Mouse (Mus musculus): ENCODE data around the gene Atp6v0d1. TPM values are rescaled to one million over a fixed set of nuclear protein-coding genes. Genes with fewer than 3 reads are reported as not detected.
A peak's percentile ranks its signal among the peaks of the same experiment; 100 is the strongest.

The Atp6v0d1 gene
- polyA plus RNA-seq, 1 experiment from 2014 or later, result 193 TPM

GRCm38 (mm10) chr8:105488082-105488481 is 77.8 kb downstream of the Atp6v0d1 start:
- Histone ChIP-seq H3K4me2 (replicated peaks) (no peak overlapping the region), H3K9me3 (no peaks in the 10 kb centered on the region), H3K27me3 (no peaks in the 10 kb centered on the region), H3K36me3 (no peaks in the 10 kb centered on the region), H3K4me1 (no peaks in the 10 kb centered on the region), H3K27ac (replicated peaks) (no peak overlapping the region), H3K9ac (replicated peaks) (no peak overlapping the region), H3K4me3 (no peak overlapping the region)
- WGBS, result 82% methylated on average over 3 of the region's 3 CpGs
- ATAC-seq (replicated peaks), result no peak

- no peaks in the 10 kb centered on the region for H3K4me1 ChIP-seq
- H3K27me3 ChIP-seq, result no peaks in the 10 kb centered on the region
- no peak for ATAC-seq (replicated peaks)
- H3K27ac ChIP-seq (replicated peaks), result no peak overlapping the region
- H3K36me3 ChIP-seq, result no peaks in the 10 kb centered on the region
- H3K9ac ChIP-seq (replicated peaks), result no peak overlapping the region
- WGBS, result 35% methylated on average over 2 of the region's 2 CpGs
- no peaks in the 10 kb centered on the region for H3K9me3 ChIP-seq
- H3K4me2 ChIP-seq (replicated peaks), result no peak overlapping the region
- no peak overlapping the region for H3K4me3 ChIP-seq
Measured at GRCm38 (mm10) chr8:105484392-105484791, 81.5 kb downstream of the Atp6v0d1 start.

GRCm38 (mm10) chr8:105484030-105484368 is 81.8 kb downstream of the Atp6v0d1 start:
- Histone ChIP-seq H3K27me3 (no peaks in the 10 kb centered on the region), H3K4me1 (no peaks in the 10 kb centered on the region), H3K4me2 (replicated peaks) (no peak overlapping the region), H3K36me3 (no peaks in the 10 kb centered on the region), H3K27ac (replicated peaks) (no peak overlapping the region), H3K9ac (replicated peaks) (no peak overlapping the region), H3K9me3 (no peaks in the 10 kb centered on the region), H3K4me3 (no peak overlapping the region)
- WGBS, result 34% methylated on average over 3 of the region's 3 CpGs
- ATAC-seq (replicated peaks), result no peak

- ATAC-seq (replicated peaks), result no peak; the same call in 1 of the 2 replicates
- no peak overlapping the region for H3K27ac ChIP-seq (replicated peaks)
- no peak overlapping the region for H3K4me2 ChIP-seq (replicated peaks)
- no peak overlapping the region for H3K9ac ChIP-seq (replicated peaks)
- WGBS, result 36% methylated on average over 14 of the region's 14 CpGs
- H3K36me3 ChIP-seq, result no peaks in the 10 kb centered on the region
- no peaks in the 10 kb centered on the region for H3K27me3 ChIP-seq
- no peaks in the 10 kb centered on the region for H3K4me1 ChIP-seq
- H3K4me3 ChIP-seq, result no peak overlapping the region
- H3K9me3 ChIP-seq, result no peaks in the 10 kb centered on the region
Measured at GRCm38 (mm10) chr8:105483212-105484029, 82.4 kb downstream of the Atp6v0d1 start.

- 85% methylated on average over 8 of the region's 8 CpGs for WGBS
- H3K27ac ChIP-seq (replicated peaks), result no peak overlapping the region
- no peaks in the 10 kb centered on the region for H3K4me1 ChIP-seq
- H3K4me2 ChIP-seq (replicated peaks), result no peak overlapping the region
- H3K36me3 ChIP-seq, result no peaks in the 10 kb centered on the region
- no peak overlapping the region for H3K4me3 ChIP-seq
- no peak overlapping the region for H3K9ac ChIP-seq (replicated peaks)
- no peak for ATAC-seq (replicated peaks)
- no peaks in the 10 kb centered on the region for H3K27me3 ChIP-seq
- no peaks in the 10 kb centered on the region for H3K9me3 ChIP-seq
Measured at GRCm38 (mm10) chr8:105482123-105482522, 83.7 kb downstream of the Atp6v0d1 start.

- ATAC-seq (replicated peaks), result no peak
- no peaks in the 10 kb centered on the region for H3K27me3 ChIP-seq
- H3K27ac ChIP-seq (replicated peaks), result no peak overlapping the region
- no peaks in the 10 kb centered on the region for H3K9me3 ChIP-seq
- H3K9ac ChIP-seq (replicated peaks), result no peak overlapping the region
- 65% methylated on average over 6 of the region's 6 CpGs for WGBS
- no peaks in the 10 kb centered on the region for H3K36me3 ChIP-seq
- no peak overlapping the region for H3K4me3 ChIP-seq
- H3K4me1 ChIP-seq, result no peaks in the 10 kb centered on the region
- H3K4me2 ChIP-seq (replicated peaks), result no peak overlapping the region
Measured at GRCm38 (mm10) chr8:105481453-105481852, 84.4 kb downstream of the Atp6v0d1 start.

- Histone ChIP-seq H3K27me3 (no peaks in the 10 kb centered on the region), H3K27ac (replicated peaks) (no peak overlapping the region), H3K4me3 (no peak overlapping the region), H3K36me3 (0 out of 2 replicates have a peak, but pooled peaks cover 3% of the 10 kb centered on the region), H3K4me2 (replicated peaks) (no peak overlapping the region), H3K4me1 (no peaks in the 10 kb centered on the region), H3K9me3 (no peaks in the 10 kb centered on the region), H3K9ac (replicated peaks) (no peak overlapping the region)
- 29% methylated on average over 2 of the region's 2 CpGs for WGBS
- no peak for ATAC-seq (replicated peaks)
Measured at GRCm38 (mm10) chr8:105481013-105481412, 84.8 kb downstream of the Atp6v0d1 start.

GRCm38 (mm10) chr8:105477792-105478191 is 88.1 kb downstream of the Atp6v0d1 start:
- 88% methylated on average over 3 of the region's 3 CpGs for WGBS
- peaks cover 18% of the 10 kb centered on the region for H3K4me1 ChIP-seq

GRCm38 (mm10) chr8:105476628-105477413 is 89.0 kb downstream of the Atp6v0d1 start:
- Histone ChIP-seq H3K9ac (replicated peaks) (no peak overlapping the region), H3K9me3 (no peaks in the 10 kb centered on the region), H3K27ac (replicated peaks) (no peak overlapping the region), H3K36me3 (0 out of 2 replicates have a peak, but pooled peaks cover 3% of the 10 kb centered on the region), H3K4me3 (no peak overlapping the region), H3K27me3 (peaks cover 7% of the 10 kb centered on the region; the same call in 1 of the 2 replicates), H3K4me2 (replicated peaks) (no peak overlapping the region), H3K4me1 (peaks cover 23% of the 10 kb centered on the region)
- WGBS, result 41% methylated on average over 25 of the region's 25 CpGs
- ATAC-seq (replicated peaks), result no peak

More at GRCm38 (mm10) chr8:105477792-105478191, 88.1 kb downstream of the Atp6v0d1 start:
- peaks cover 7% of the 10 kb centered on the region; the same call in 1 of the 2 replicates for H3K27me3 ChIP-seq
- H3K9me3 ChIP-seq, result no peaks in the 10 kb centered on the region
- no peak overlapping the region for H3K9ac ChIP-seq (replicated peaks)
- ATAC-seq (replicated peaks), result no peak
- no peak overlapping the region for H3K4me2 ChIP-seq (replicated peaks)
- H3K4me3 ChIP-seq, result no peak overlapping the region
- no peak overlapping the region for H3K27ac ChIP-seq (replicated peaks)
- H3K36me3 ChIP-seq, result 0 out of 2 replicates have a peak, but pooled peaks cover 3% of the 10 kb centered on the region

GRCm38 (mm10) chr8:105476161-105476560 is 89.7 kb downstream of the Atp6v0d1 start:
- WGBS, result 93% methylated on average over 7 of the region's 7 CpGs
- no peak overlapping the region for H3K4me3 ChIP-seq
- H3K4me1 ChIP-seq, result peaks cover 29% of the 10 kb centered on the region
- ATAC-seq (replicated peaks), result no peak
- no peak overlapping the region for H3K9ac ChIP-seq (replicated peaks)
- H3K9me3 ChIP-seq, result no peaks in the 10 kb centered on the region
- H3K4me2 ChIP-seq (replicated peaks), result no peak overlapping the region
- 0 out of 2 replicates have a peak, but pooled peaks cover 3% of the 10 kb centered on the region for H3K36me3 ChIP-seq
- H3K27me3 ChIP-seq, result peaks cover 7% of the 10 kb centered on the region; the same call in 1 of the 2 replicates
- no peak overlapping the region for H3K27ac ChIP-seq (replicated peaks)

GRCm38 (mm10) chr8:105475742-105476141 is 90.1 kb downstream of the Atp6v0d1 start:
- Histone ChIP-seq H3K27ac (replicated peaks) (no peak overlapping the region), H3K9ac (replicated peaks) (no peak overlapping the region), H3K4me1 (peaks cover 33% of the 10 kb centered on the region), H3K36me3 (0 out of 2 replicates have a peak, but pooled peaks cover 3% of the 10 kb centered on the region), H3K9me3 (no peaks in the 10 kb centered on the region), H3K27me3 (peaks cover 7% of the 10 kb centered on the region; the same call in 1 of the 2 replicates), H3K4me3 (no peak overlapping the region), H3K4me2 (replicated peaks) (no peak overlapping the region)
- 90% methylated on average over 8 of the region's 8 CpGs for WGBS
- ATAC-seq (replicated peaks), result no peak

- 59% methylated on average over 4 of the region's 4 CpGs for WGBS
- Histone ChIP-seq H3K4me3 (no peak overlapping the region), H3K27me3 (peaks cover 7% of the 10 kb centered on the region; the same call in 1 of the 2 replicates), H3K9ac (replicated peaks) (0 out of 2 replicates have a peak overlapping the region, but pooled peaks have one; percentile 14), H3K4me1 (peaks cover 38% of the 10 kb centered on the region), H3K4me2 (replicated peaks) (no peak overlapping the region), H3K27ac (replicated peaks) (no peak overlapping the region), H3K36me3 (0 out of 2 replicates have a peak, but pooled peaks cover 3% of the 10 kb centered on the region), H3K9me3 (no peaks in the 10 kb centered on the region)
- no peak for ATAC-seq (replicated peaks)
Measured at GRCm38 (mm10) chr8:105475254-105475653, 90.6 kb downstream of the Atp6v0d1 start.
